Mouse (Mus musculus) ovary, adult 18-20 months (tissue): ENCODE measurements around the gene Gm20388.

Experiments
- DNase-seq: peaks from one replicate; pipeline ENCODE4 v3.0.0; 2022; ENCODE audit warnings: low spot score, mixed read lengths

Gm20388 gene

DNA sequence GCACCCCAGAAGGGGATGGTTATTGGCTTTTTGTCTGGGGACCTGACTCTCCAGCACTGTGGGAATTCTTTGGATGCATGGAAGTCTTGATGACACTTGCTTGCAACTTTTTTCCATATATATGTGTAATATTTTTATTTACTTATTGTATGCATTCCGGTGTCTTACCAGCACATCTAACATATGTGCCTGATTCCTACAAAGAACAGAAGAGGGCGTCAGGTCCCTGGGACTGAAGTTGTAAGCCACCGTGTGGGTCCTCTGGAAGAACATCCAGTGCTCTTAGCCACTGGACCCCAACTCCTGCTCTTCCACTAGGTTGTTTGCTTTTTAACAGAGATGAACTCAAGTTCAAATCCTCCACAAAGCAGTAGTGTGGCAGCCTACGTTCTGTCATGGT is 459.8 kb downstream of the Gm20388 start:
- no peak for DNase-seq

GRCm38 (mm10) chr8:120371146-120371545 is 460.5 kb downstream of the Gm20388 start:
- no peak for DNase-seq

DNA sequence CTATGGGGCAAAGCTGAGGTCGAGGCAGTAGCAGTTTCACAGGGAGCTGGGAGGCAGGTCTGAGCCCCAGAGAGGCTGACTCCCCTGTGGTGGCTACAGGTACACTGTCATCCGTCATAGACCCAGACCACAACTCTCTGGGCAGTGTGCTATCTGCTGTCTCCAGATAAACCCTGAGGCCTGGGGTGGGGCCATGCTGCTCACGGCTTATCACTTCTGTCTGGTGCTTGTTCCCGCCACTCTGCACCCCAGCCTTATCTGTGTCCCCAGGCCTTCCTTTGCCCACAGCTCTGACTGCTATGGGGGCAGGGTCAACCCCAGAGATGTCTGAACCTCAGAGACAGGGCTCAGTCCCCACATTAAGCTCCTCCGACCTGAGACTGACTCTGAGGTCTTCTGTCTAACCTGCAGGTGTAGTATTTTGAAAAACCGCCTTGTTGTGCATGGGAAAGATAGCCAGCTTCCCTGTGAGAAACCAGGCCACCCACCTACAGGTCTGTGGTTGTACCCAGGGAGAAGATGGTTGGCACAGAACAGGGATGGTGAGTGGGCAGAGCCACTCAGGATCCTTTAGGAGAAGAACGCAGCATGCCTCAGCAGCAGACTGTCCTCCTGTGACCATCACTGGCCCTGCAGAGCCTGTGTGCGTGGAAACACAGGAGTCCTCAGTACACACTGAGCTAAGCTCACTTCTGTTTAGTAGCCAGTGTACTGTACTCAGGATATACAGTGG is 461.2 kb downstream of the Gm20388 start:
- no peak for DNase-seq

DNA sequence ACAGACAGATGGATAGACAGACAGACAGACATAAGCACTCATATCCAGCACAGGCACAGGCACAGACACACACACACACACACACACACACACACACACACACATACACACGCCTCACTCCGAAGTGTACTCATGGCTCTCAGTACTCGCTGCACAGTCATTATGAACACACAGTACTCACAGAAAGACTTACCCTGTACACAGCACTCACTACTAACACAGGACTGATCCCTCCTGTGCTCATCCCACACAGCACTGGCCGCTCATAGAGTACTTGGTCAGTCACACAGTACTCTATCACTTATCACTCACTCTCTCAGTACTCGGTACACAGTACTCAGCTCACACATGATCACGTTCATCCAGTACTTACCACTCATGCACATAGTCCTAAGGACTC is 462.0 kb downstream of the Gm20388 start:
- DNase-seq = no peak

DNA sequence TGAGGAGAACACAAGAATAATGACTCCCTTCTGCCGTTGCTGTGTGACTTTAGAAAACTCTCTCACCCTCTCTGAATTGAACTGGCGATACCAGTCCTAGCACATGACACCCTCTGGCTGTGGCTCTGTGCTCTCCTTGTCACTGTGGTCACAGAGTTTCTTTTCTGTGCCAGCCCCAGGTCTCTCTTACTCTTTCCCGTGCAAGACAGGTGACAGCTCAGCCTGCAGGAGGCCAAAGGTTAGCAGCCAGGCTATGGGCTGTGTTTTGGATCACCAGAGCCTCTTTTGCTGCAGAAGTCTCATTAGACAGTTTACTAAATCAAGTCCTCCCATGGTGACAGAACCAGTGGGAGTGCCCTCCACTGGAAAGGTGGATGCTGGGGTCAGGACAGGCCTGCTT is 463.0 kb downstream of the Gm20388 start:
- DNase-seq = no peak

DNA sequence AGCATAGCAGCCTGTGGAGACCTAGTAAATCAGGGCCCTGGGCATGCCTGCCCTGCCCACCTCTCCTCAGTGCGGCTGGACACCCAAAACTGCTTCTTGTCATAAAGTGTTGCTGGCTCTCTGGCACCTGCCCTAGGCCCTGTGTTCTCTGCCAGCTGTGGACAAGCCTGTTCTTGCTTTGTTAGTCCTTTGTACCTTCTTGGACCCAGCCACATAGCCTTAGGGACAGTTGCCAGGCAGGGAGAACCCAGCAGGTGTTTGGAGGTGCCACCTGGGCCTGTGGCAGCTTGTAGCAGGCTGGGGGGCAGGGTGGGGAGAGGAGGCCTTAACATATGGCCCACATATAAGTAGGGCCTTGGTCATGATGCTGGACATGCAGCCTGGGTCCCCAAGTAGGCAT is 463.4 kb downstream of the Gm20388 start:
- DNase-seq = no peak

DNA sequence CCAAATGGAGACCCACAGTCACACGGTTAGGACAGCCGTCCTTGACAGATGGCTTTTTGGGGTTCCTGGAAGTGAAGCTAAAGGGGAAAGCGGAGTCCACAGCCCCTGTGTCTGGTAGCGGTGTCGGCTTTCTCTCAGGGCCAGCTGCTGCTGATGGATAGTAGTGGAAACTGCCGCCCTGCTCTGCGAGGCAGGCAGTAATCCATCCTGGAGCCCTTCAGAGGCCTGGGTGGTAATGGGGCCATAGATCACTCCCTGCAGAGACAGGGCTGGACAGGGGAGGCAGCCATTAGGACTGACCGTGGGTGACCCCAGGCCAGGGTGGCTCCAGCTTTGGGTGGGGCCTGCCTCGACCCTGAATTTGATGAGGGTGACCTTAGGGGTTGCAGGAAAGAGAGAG is 463.9 kb downstream of the Gm20388 start:
- no peak for DNase-seq

GRCm38 (mm10) chr8:120375170-120375569 is 464.5 kb downstream of the Gm20388 start:
- DNase-seq = no peak

DNA sequence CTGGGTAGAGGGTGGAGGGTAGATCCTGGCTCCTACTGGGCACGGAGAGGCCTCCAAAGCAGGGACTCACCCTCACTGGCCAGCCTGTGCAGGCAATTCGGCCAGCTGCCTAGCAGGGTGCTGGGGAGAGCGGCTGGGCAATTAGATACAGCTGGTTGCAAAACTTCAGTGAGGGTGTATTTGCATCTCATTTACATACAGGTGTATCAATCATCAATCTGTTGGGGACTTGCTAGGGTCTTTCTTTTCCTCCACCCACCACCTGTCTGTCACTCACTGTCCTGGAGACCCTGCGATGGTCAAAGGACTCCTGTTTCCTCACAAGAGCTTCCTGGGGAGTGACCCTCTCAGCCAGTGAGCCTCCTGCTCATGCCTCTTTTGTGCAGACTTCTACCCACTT is 465.6 kb downstream of the Gm20388 start:
- no peak for DNase-seq

DNA sequence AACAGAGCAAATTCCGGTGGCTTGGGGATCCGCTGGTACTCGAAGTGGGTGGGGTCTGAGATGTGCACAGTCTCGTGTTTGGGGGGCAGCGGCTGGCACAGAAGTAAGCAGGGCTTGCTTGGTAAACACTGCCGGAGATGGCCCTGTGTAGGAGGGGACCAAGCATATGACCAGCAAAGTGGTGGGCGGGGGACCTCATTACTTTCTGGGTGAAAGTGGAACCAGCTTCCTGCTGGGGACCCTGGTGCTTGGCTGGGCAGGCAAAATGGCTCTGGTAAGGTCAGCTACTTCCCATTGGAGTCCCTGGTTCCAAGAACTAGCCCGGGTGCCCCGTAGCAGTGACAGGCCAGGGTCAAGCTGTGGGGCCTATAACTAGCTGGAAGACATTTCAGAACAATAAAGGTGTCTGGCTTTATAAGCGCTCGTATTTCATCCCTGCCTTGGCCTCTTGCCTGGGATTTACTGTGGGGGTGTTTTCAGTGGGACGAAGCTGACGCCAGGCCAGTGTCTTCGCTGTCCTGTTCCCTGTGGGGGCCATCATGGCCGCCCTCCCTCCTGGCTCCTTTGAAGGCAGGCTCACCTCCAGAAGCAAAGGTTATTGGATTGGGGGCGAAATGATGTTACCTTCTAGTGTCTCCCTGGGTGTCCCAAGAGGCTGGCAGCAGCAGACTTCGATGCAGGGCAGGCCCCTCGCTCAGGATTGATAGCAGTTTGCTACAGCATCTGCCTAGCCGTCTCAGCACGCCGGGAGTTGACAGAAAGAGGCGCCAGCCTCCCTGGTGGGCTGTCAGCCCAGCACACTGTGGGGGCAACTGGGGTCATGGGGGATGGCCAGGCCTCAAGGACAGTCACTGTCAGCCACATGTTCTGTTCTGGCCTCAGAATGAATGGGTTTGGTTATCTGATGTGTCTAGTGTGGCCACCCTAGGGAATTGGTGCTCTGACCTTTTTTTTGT is 466.5 kb downstream of the Gm20388 start:
- no peak for DNase-seq

DNA sequence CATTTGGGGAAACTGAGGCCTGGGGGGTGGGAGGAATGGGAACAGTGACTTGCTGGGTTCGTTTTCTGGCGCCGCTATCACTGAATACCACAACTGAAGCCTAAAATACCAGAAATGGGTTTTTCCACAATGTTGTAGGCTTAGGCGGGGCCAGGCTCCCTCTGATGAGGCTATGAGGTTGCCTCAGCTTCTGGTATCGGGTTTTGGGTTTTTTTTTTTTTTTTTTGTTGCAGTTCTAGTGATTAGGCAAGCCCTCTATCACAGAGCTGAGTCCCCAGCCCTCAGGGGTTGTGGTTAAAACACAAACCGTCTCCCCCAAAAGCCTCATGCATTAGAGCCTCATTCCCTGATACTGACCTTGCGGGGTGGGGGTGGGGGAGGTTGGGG is 467.2 kb downstream of the Gm20388 start:
- no peak for DNase-seq

DNA sequence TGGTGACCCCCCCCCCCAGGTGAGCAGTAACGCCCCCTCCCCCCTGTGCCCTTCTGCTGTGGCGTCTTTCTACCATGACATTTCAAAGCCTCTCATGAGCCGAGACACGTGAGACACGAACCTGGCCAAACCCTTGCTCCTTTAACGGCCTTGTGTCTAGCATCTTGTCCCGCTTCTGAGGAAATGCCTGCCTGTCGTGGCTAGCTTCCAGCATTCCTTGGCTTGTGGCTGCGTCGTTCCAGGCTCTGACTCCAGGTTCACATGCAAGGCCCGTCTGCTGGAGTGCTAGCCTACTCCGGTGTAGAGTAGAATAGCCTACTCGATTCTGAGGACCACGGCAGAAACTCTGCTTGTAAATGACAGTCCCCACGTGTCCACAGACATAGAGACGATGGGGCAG is 467.7 kb downstream of the Gm20388 start:
- DNase-seq = peak; percentile 42

GRCm38 (mm10) chr8:120379015-120379414 is 468.4 kb downstream of the Gm20388 start:
- DNase-seq = no peak

- DNase-seq = no peak
These were observed 471.2 kb downstream of the Gm20388 start for GRCm38 (mm10) chr8:120381865-120382264.

GRCm38 (mm10) chr8:120382436-120383203 is 472.0 kb downstream of the Gm20388 start:
- DNase-seq = peak; percentile 82

DNA sequence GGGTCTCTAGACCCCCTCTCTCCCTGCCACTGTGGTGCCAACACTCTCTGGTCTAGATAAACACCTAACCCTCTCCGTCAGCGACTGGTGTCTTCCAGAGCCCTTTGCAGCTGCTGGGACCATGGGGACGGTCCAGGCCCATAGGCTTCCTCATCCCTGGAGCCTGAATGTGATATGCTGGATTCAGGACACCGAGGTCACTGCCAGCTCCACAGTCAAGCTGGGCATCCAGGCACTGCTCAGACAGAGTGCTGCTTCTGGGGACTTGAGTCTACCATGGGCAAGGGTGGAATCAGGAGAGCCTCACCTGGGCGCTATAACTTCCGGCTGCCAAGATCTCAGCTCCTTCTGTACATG is 472.5 kb downstream of the Gm20388 start:
- no peak for DNase-seq

GRCm38 (mm10) chr8:120383713-120384112 is 473.1 kb downstream of the Gm20388 start:
- DNase-seq = no peak

GRCm38 (mm10) chr8:120384745-120385144 is 474.1 kb downstream of the Gm20388 start:
- no peak for DNase-seq

DNA sequence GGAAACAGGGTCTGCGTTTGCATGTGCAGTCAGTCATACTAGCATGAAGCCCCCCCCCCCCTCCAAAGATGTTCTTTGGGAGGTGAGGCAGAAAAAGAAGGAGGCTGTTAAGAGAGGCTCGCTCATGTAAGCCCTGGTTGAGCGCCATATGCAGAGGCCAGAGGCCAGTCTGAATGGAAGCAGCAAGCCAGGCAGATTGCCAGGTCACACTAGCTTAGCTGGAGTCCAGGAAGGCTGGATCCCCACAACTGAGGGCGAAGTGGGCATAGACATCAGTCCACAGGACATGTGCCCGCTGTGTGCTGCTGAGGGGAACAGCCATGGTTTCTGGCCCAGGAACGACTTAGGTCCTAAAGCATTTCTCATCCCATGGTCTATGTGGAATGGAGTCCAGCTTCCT is 477.6 kb downstream of the Gm20388 start:
- no peak for DNase-seq

GRCm38 (mm10) chr8:120390598-120390997 is 480.0 kb downstream of the Gm20388 start:
- no peak for DNase-seq

GRCm38 (mm10) chr8:120391856-120392255 is 481.2 kb downstream of the Gm20388 start:
- DNase-seq = no peak

DNA sequence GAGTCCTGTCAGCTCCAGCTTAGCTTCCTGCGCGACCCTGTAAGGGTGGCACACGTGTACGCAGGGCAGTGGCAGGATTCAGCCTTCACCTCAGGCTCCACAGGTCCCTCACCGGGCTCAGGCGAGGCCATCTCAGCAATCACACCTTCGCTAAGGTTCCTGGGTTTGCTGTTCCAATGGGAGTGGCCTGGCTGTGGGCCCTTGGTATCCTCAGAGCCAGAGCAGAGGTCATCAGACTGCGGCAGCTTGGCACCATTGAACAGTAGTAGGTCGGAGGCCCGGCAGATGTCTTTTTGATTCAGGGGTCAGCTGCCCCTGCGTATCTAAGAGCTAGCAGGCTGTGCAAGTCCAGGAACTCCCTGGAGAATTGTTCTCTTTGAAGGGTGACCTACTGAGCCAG is 482.4 kb downstream of the Gm20388 start:
- DNase-seq = no peak

DNA sequence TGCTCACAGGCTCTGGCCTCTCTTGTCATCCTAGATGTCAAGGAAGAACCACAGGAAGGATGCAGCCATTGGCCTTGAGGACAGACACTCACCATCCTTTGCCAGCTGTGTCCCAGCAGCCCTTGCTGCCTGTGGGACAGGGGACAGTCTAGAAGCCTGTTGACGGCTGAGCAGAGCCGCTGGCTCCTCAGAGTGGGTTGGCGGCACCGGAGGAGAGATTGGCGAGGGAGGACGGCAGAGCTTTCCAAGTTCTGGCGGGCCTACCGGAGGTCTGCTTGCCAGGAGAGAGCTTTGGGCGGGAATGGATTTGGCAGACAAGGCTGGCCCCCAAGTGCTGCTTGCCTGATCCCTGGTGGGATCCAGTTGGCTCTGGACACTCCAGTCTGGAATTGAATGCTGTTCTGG is 483.2 kb downstream of the Gm20388 start:
- DNase-seq = no peak
